Mouse (Mus musculus) MEL (cell line): ENCODE results near the gene Egfr. TPM values are rescaled to one million over a fixed set of nuclear protein-coding genes. Genes with fewer than 3 reads are reported as not detected.

Experiments
- DNase-seq: peaks from one replicate; pipeline ENCODE4 v3.0.0; 2011; ENCODE audit warnings: low read depth, low spot score
- H3K27ac ChIP-seq: 2 replicates; pipeline ENCODE4 v1.5.1; 2012; ENCODE audit warnings: low read depth, mild to moderate bottlenecking, control low read depth, low read length, moderate library complexity; ENCODE audit not compliant: control insufficient read depth
- H3K27me3 ChIP-seq, 2 experiments: fragments of 150-350 bp in 1 of 2; sonication (generic) in 1 of 2; 2 replicates each; pipeline ENCODE4 v1.6.1; 2012; ENCODE audit warnings: low read length in 2 of 2, mild to moderate bottlenecking in 2 of 2, improper control_type of control experiment in 1 of 2, moderate library complexity in 1 of 2; ENCODE audit not compliant: insufficient read depth in 2 of 2, control insufficient read depth in 1 of 2
- H3K36me3 ChIP-seq, 2 experiments: 2 replicates each; pipeline ENCODE4 v1.6.1; 2012 to 2014; ENCODE audit warnings: low read length in 2 of 2, improper control_type of control experiment in 1 of 2, inconsistent platforms in 1 of 2, mild to moderate bottlenecking in 1 of 2; ENCODE audit not compliant: insufficient read depth in 2 of 2, control insufficient read depth in 1 of 2
- H3K4me1 ChIP-seq, 2 experiments: fragments of 150-350 bp in 1 of 2; sonication (generic) in 1 of 2; 2 replicates each; pipeline ENCODE4 v1.6.1; 2012; ENCODE audit warnings: low read length in 2 of 2, improper control_type of control experiment in 1 of 2, mild to moderate bottlenecking in 1 of 2; ENCODE audit not compliant: insufficient read depth in 2 of 2, control insufficient read depth in 1 of 2
- H3K4me3 ChIP-seq, 2 experiments: fragments of 150-350 bp in 1 of 2; sonication (generic) in 1 of 2; 2 replicates each; pipeline ENCODE4 v1.5.1; 2012; ENCODE audit warnings: low read depth in 2 of 2, low read length in 2 of 2, mild to moderate bottlenecking in 2 of 2, moderate library complexity in 2 of 2, control low read depth in 1 of 2, improper control_type of control experiment in 1 of 2; ENCODE audit not compliant: control insufficient read depth in 1 of 2, insufficient read depth in 1 of 2
- H3K79me2 ChIP-seq: 2 replicates; pipeline ENCODE4 v1.6.1; 2012; ENCODE audit warnings: mild to moderate bottlenecking, low read length, moderate library complexity; ENCODE audit not compliant: control insufficient read depth, poor library complexity, insufficient read depth
- H3K9ac ChIP-seq: 2 replicates; pipeline ENCODE4 v1.6.1; 2012; ENCODE audit warnings: low read depth, mild to moderate bottlenecking, control low read depth, low read length, moderate library complexity; ENCODE audit not compliant: control insufficient read depth, poor library complexity, severe bottlenecking
- H3K9me3 ChIP-seq: fragments of 150-350 bp; sonication (generic); replicated peaks from 2 replicates; pipeline ENCODE4 v1.6.1; 2012; ENCODE audit warnings: mild to moderate bottlenecking, low read length, improper control_type of control experiment, moderate library complexity; ENCODE audit not compliant: insufficient read depth
- CHD1 ChIP-seq: IDR thresholded peaks from 2 replicates; pipeline ENCODE4 v1.6.1; 2012; ENCODE audit warnings: low read depth, mild to moderate bottlenecking, inconsistent platforms, low read length, improper control_type of control experiment
- E2F4 ChIP-seq: IDR thresholded peaks from 2 replicates; pipeline ENCODE4 v1.6.1; 2011; ENCODE audit warnings: low read depth, low read length, improper control_type of control experiment, borderline replicate concordance
- ELF1 ChIP-seq: IDR thresholded peaks from 2 replicates; pipeline ENCODE4 v1.6.1; 2014; ENCODE audit warnings: low read depth, mild to moderate bottlenecking, inconsistent platforms, low read length, improper control_type of control experiment, moderate library complexity
- EP300 ChIP-seq, 2 experiments: IDR thresholded peaks; 2 replicates each; pipeline ENCODE4 v1.6.1; 2011; ENCODE audit warnings: improper control_type of control experiment in 2 of 2, low read length in 2 of 2, low read depth in 1 of 2, mild to moderate bottlenecking in 1 of 2
- ETS1 ChIP-seq: IDR thresholded peaks from 2 replicates; pipeline ENCODE4 v1.6.1; 2012; ENCODE audit warnings: low read depth, mild to moderate bottlenecking, inconsistent platforms, low read length, improper control_type of control experiment, moderate library complexity
- GABPA ChIP-seq: IDR thresholded peaks from 2 replicates; pipeline ENCODE4 v1.6.1; 2012; ENCODE audit warnings: low read depth, mild to moderate bottlenecking, inconsistent platforms, low read length, improper control_type of control experiment, moderate library complexity
- KAT2A ChIP-seq: conservative IDR thresholded peaks from 2 replicates; pipeline ENCODE4 v1.6.1; 2012; ENCODE audit warnings: low read depth, low read length, improper control_type of control experiment, inconsistent platforms
- MAFK ChIP-seq: IDR thresholded peaks from 2 replicates; pipeline ENCODE4 v1.6.1; 2011; ENCODE audit warnings: low read depth, mild to moderate bottlenecking, low read length, improper control_type of control experiment, borderline replicate concordance
- MAX ChIP-seq: IDR thresholded peaks from 2 replicates; pipeline ENCODE4 v1.6.1; 2011; ENCODE audit warnings: low read length, improper control_type of control experiment
- MYC ChIP-seq: IDR thresholded peaks from 2 replicates; pipeline ENCODE4 v1.6.1; 2011; ENCODE audit warnings: low read depth, mild to moderate bottlenecking, low read length, improper control_type of control experiment, moderate library complexity
- NRF1 ChIP-seq: IDR thresholded peaks from 2 replicates; pipeline ENCODE4 v1.6.1; 2014; ENCODE audit warnings: low read depth, mild to moderate bottlenecking, inconsistent platforms, low read length, improper control_type of control experiment, moderate library complexity; ENCODE audit not compliant: poor library complexity, insufficient read depth, severe bottlenecking
- POLR2AphosphoS2 ChIP-seq: IDR thresholded peaks from 2 replicates; pipeline ENCODE4 v1.6.1; 2011; ENCODE audit warnings: low read length, improper control_type of control experiment
- RAD21 ChIP-seq: IDR thresholded peaks from 2 replicates; pipeline ENCODE4 v1.6.1; 2011; ENCODE audit warnings: mild to moderate bottlenecking, low read depth, low read length, improper control_type of control experiment
- RCOR1 ChIP-seq: IDR thresholded peaks from 2 replicates; pipeline ENCODE4 v1.6.1; 2012; ENCODE audit warnings: low read depth, mild to moderate bottlenecking, inconsistent platforms, low read length, improper control_type of control experiment
- SIN3A ChIP-seq: IDR thresholded peaks from 2 replicates; pipeline ENCODE4 v1.6.1; 2012; ENCODE audit warnings: low read length, improper control_type of control experiment, inconsistent platforms
- SMC3 ChIP-seq: IDR thresholded peaks from 2 replicates; pipeline ENCODE4 v1.6.1; 2011; ENCODE audit warnings: low read depth, low read length, improper control_type of control experiment
- TCF12 ChIP-seq: IDR thresholded peaks from 2 replicates; pipeline ENCODE4 v1.6.1; 2014; ENCODE audit warnings: low read depth, mild to moderate bottlenecking, inconsistent platforms, low read length, improper control_type of control experiment, moderate library complexity
- UBTF ChIP-seq: IDR thresholded peaks from 2 replicates; pipeline ENCODE4 v1.6.1; 2012; ENCODE audit warnings: low read depth, mild to moderate bottlenecking, inconsistent platforms, low read length, improper control_type of control experiment, moderate library complexity, borderline replicate concordance; ENCODE audit not compliant: insufficient read depth
- ZC3H11A ChIP-seq: IDR thresholded peaks from 2 replicates; pipeline ENCODE4 v1.6.1; 2012; ENCODE audit warnings: low read depth, mild to moderate bottlenecking, inconsistent platforms, low read length, improper control_type of control experiment
- ZNF384 ChIP-seq: IDR thresholded peaks from 2 replicates; pipeline ENCODE4 v1.6.1; 2012; ENCODE audit warnings: low read depth, mild to moderate bottlenecking, inconsistent platforms, low read length, improper control_type of control experiment
- polyA plus RNA-seq, 2 experiments: library from polyadenylated mRNA; stranded (reverse) in 1 of 2; unstranded in 1 of 2; fragments of >175 nt in 1 of 2; fragments of >200 nt in 1 of 2; gene quantifications; 2 replicates each; pipeline versions ENCODE4 v1.2.1 to v1.2.4; 2012; ENCODE audit warnings: low replicate concordance in 2 of 2, low read depth in 1 of 2; ENCODE audit not compliant: insufficient read length in 2 of 2, insufficient read depth in 1 of 2, missing spikeins in 1 of 2
- total RNA-seq: library from RNA; depleted of rRNA; stranded (reverse); fragments of 300-350 nt; gene quantifications from 2 replicates; pipeline ENCODE4 v1.2.3, GENCODE M21; 2012

Egfr gene
- total and polyA plus RNA-seq, 3 experiments: not detected

DNA sequence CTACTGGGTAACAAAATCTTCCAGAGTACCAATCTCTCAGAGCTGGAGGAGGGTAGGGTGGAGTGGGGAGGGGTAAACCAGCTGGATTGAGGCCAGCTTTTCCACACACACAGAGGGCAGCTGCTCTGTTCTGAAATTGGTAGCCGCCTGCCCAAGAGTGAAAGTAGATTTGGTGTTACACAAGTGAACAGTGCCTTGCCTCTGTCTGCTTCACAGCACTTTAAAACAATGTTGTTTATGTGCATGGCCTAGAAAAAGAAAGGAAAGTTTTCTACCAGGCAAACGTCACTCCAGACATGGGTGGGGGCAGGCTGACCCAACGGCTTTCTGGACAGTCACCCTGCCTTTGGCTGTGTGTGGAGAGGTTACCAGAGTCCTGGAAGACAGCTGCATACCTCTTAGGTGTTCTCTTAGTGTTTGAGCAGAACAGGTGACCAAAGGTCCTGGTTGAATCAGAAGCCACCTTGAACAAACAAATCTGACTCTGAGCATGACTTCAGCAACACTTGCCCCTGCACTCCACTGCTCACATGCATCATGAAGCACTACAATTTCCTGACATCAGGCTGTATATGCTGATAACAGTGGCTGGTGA, 17.8 kb downstream of the Egfr start:
- H3K36me3 ChIP-seq: no peaks in the 10 kb centered on the region
- no peak overlapping the region for H3K4me3 ChIP-seq
- 0 out of 4 replicates have a peak, but pooled peaks cover 0 to 4% of the 10 kb centered on the region in 2 experiments for H3K27me3 ChIP-seq
- no peak overlapping the region for H3K9ac ChIP-seq
- DNase-seq: no peak
- H3K27ac ChIP-seq: no peak overlapping the region
- no peaks in the 10 kb centered on the region for H3K4me1 ChIP-seq
- H3K79me2 ChIP-seq: no peaks in the 10 kb centered on the region
- TF ChIP-seq MAX: no peak
- no peak for TF ChIP-seq KAT2A
- TF ChIP-seq SIN3A: no peak
- no peak for TF ChIP-seq GABPA
- no peak for TF ChIP-seq ZNF384
- no peak for TF ChIP-seq ETS1
- no peaks in the 10 kb centered on the region for H3K9me3 ChIP-seq

DNA sequence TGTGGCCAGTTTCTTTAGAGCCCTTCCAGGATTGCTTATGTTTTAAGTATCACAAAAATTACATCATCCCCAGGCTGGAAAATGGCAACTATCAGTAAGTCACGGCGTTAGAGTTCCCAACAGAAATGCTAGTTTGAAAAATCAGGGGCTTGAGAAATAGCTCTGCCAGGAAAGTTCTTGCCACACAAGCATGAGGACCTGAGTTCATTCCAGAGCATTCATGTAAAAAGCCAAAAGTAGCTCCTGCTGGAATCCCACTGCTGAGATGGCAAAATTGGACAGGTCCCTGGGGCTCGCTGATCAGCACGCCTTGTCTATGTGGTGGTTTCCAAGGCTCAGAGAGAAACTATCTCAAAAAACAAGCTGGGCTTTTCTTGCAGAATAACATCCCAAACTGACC, 19.0 kb downstream of the Egfr start:
- TF ChIP-seq SMC3: no peak
- no peak for TF ChIP-seq GABPA
- no peak for TF ChIP-seq TCF12
- no peak for TF ChIP-seq ELF1
- TF ChIP-seq UBTF: no peak
- no peak for TF ChIP-seq E2F4
- no peak for TF ChIP-seq NRF1
- no peak for TF ChIP-seq RCOR1
- TF ChIP-seq POLR2AphosphoS2: no peak
- TF ChIP-seq CHD1: no peak
- no peak for TF ChIP-seq EP300 (IDR thresholded peaks at IDR 0.05; ENCODE audit: low read depth in 1 of 2, low read length in 2 of 2)
- no peak for TF ChIP-seq MYC
- no peak for TF ChIP-seq RAD21
- TF ChIP-seq MAX: no peak
- no peak for TF ChIP-seq ZC3H11A
- no peak for TF ChIP-seq MAFK
- TF ChIP-seq, all 39 proteins: peak for 0
- Histone ChIP-seq H3K9me3 (no peaks in the 10 kb centered on the region), H3K79me2 (no peaks in the 10 kb centered on the region), H3K4me1 (no peaks in the 10 kb centered on the region), H3K27ac (no peak overlapping the region), H3K36me3 (no peaks in the 10 kb centered on the region), H3K27me3 (peaks cover 0 to 2% of the 10 kb centered on the region in 2 experiments; a peak in 1 of 4 replicates), H3K9ac (no peak overlapping the region), H3K4me3 (no peak overlapping the region)
- no peak for DNase-seq
